Mouse (Mus musculus) lung, postnatal 0 days (tissue): ENCODE data around the gene Icam1.

Experiments
- CTCF ChIP-seq: IDR thresholded peaks from 2 replicates; pipeline ENCODE4 v1.5.1; 2016; ENCODE audit warnings: antibody characterized with exemption, mild to moderate bottlenecking
- EP300 ChIP-seq: IDR thresholded peaks from 2 replicates; pipeline ENCODE4 v1.6.1; 2016; ENCODE audit warnings: antibody characterized with exemption, mild to moderate bottlenecking, control low read depth

DNA sequence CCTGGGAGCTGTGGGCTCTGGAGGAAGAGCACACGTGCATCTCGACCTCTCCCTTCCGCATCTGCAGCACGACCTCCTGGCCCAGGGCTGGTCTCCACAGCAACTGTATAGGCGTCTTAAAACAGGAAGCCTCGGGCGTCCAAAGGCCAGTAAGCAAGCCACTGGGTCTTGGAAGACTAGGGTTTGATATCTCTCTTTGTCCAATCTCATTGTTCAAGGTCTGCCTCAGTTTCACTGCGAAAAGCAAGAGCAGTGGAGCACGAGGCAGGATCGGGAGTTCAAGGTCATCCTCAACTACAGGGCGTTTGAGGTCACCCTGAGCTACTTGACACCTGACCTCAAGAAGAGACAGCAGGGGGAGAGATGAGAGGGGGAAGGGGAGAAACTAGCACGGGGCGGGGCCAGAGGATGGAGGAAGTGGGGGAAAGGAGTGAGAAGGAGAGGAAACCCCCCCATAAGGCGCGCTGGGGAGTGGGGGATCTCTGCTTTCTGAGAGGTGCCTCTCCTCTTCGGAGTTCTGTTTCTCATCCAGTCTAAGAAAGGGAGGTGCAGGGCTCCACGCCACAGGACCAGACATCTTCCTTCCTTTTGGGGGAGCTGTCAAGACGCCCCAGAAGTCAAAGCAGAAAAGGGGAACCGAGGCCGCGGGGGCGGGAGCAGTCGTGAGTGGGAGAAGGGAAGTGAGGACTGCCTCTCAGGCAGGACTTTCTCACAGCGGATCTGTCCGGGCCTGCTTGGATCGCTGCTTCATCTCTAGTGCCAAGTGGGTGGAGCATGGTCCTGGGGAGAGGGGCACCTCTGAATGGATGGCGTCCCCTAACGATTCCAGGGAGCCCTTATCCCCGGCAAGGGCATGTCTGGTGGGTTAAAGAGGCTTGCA, 854 bp upstream of the Icam1 start:
- TF ChIP-seq CTCF, result no peak
- TF ChIP-seq EP300, result no peak
